Mouse (Mus musculus) natural killer cell, adult 2 months (primary cell): ENCODE results near the gene Zhx3.
A peak's percentile ranks its signal among the peaks of the same experiment; 100 is the strongest.

ENCODE experiments used
- DNase-seq, 2 experiments: peaks; one replicate each; pipeline ENCODE4 v3.0.0; 2022; ENCODE audit warnings: low spot score in 2 of 2

Zhx3 gene

GRCm38 (mm10) chr2:160760433-160761184, 112.2 kb downstream of the Zhx3 start:
- DNase-seq = peak in 1 of 2 experiments; percentile 18

GRCm38 (mm10) chr2:160756583-160757203, 116.1 kb downstream of the Zhx3 start:
- peak; percentile 58 to 61 for DNase-seq

- DNase-seq = no peak
Observed at GRCm38 (mm10) chr2:160747075-160747474, 125.7 kb downstream of the Zhx3 start.

- DNase-seq = no peak
Observed at GRCm38 (mm10) chr2:160746637-160747036, 126.2 kb downstream of the Zhx3 start.

- no peak for DNase-seq
Observed at GRCm38 (mm10) chr2:160745497-160745896, 127.3 kb downstream of the Zhx3 start.

GRCm38 (mm10) chr2:160744823-160745210, 128.0 kb downstream of the Zhx3 start:
- DNase-seq = no peak

GRCm38 (mm10) chr2:160744040-160744822, 128.6 kb downstream of the Zhx3 start:
- peak in 1 of 2 experiments; percentile 54 for DNase-seq

- DNase-seq = no peak
Observed at GRCm38 (mm10) chr2:160742161-160742609, 130.6 kb downstream of the Zhx3 start.

GRCm38 (mm10) chr2:160741580-160741979, 131.2 kb downstream of the Zhx3 start:
- no peak for DNase-seq

GRCm38 (mm10) chr2:160740521-160741156, 132.2 kb downstream of the Zhx3 start:
- no peak for DNase-seq

- DNase-seq = no peak
Observed at GRCm38 (mm10) chr2:160739647-160740356, 133.0 kb downstream of the Zhx3 start.

GRCm38 (mm10) chr2:160738354-160738753, 134.4 kb downstream of the Zhx3 start:
- DNase-seq = no peak

- no peak for DNase-seq
Observed at GRCm38 (mm10) chr2:160736466-160736865, 136.3 kb downstream of the Zhx3 start.

GRCm38 (mm10) chr2:160735706-160736310, 137.0 kb downstream of the Zhx3 start:
- no peak for DNase-seq

GRCm38 (mm10) chr2:160734331-160734730, 138.5 kb downstream of the Zhx3 start:
- DNase-seq = peak in 1 of 2 experiments; percentile 29

GRCm38 (mm10) chr2:160733131-160733531, 139.7 kb downstream of the Zhx3 start:
- DNase-seq = peak in 1 of 2 experiments; percentile 54

- DNase-seq = no peak
Observed at GRCm38 (mm10) chr2:160732420-160732995, 140.3 kb downstream of the Zhx3 start.

GRCm38 (mm10) chr2:160731839-160732261, 140.9 kb downstream of the Zhx3 start:
- no peak for DNase-seq

- DNase-seq = peak; percentile 73 to 88
Observed at GRCm38 (mm10) chr2:160731117-160731838, 141.5 kb downstream of the Zhx3 start, which contains the start of gene Plcg1. Gene Plcg1, plus strand, starts transcription at chr2:160731300.

GRCm38 (mm10) chr2:160730797-160731116, 142.0 kb downstream of the Zhx3 start:
- no peak for DNase-seq
